Mouse (Mus musculus) heart, adult 11 months (tissue): ENCODE data around the gene Ptgfrn.
A peak's percentile ranks its signal among the peaks of the same experiment; 100 is the strongest.

Source experiments
- DNase-seq: peaks from one replicate; pipeline ENCODE4 v3.0.0; 2022

Gene Ptgfrn

GRCm38 (mm10) chr3:101037984-101038545, 72.0 kb downstream of the Ptgfrn start:
- DNase-seq, result no peak

- DNase-seq, result no peak
Measured at GRCm38 (mm10) chr3:101036001-101036400, 74.1 kb downstream of the Ptgfrn start.

- DNase-seq, result no peak
Measured at GRCm38 (mm10) chr3:101034509-101034908, 75.6 kb downstream of the Ptgfrn start.

GRCm38 (mm10) chr3:101033644-101034043, 76.4 kb downstream of the Ptgfrn start:
- DNase-seq, result no peak

GRCm38 (mm10) chr3:101031456-101032142, 78.5 kb downstream of the Ptgfrn start:
- DNase-seq, result no peak

GRCm38 (mm10) chr3:101030630-101031029, 79.4 kb downstream of the Ptgfrn start:
- no peak for DNase-seq

GRCm38 (mm10) chr3:101029339-101029738, 80.7 kb downstream of the Ptgfrn start, which contains the start of gene Cd101:
Cd101 (minus strand) TSS chr3:101029556.
- DNase-seq, result no peak

- DNase-seq, result no peak
Measured at GRCm38 (mm10) chr3:101026741-101027140, 83.3 kb downstream of the Ptgfrn start.

GRCm38 (mm10) chr3:101022967-101023366, 87.1 kb downstream of the Ptgfrn start:
- no peak for DNase-seq

DNA sequence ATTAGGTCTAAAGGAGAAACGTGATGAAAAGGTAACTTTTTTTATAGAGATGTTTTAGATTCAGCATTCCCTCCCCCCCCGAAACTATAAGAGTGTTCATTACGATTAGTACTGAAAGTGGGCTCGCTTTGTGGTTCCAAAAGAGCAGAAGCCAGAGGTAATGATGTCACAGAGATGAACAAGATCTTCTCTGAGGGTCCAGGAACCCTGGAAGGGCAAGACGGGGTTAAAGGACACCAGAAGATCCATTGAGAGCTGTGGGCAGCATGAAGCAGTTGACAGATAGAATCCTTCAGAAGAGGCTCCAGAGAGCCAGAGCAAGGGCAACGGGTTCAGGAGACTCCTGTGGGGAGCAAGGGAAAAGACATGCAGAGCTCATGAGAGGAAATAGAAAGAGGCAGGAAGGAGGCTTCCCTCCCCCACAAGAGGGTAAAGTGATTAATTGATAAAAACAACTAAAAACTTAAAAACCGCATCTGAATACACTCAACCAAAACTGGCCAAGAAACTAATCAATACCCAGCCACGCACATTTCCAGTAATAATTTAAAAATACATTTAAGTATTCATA, 88.5 kb downstream of the Ptgfrn start:
- DNase-seq, result no peak

DNA sequence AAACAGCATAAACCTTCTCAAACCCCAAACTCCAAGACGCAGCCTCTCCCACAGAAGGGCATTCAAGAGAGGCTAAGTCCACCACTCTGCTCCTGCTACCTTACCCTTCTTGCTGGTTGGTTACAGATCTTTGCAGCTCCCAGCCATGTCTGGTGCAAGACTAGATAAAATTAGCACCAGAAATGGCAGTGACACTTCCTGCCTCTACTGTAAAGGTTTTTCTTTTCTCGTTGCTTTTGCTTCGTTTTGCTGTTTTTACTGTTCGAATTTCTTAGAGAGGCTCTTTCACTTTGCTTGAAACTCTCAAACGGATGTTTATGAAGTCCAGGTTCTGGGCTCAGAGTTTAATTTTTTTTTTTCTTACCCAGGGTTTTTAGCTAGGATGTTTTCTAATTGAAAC, 89.0 kb downstream of the Ptgfrn start:
- no peak for DNase-seq

DNA sequence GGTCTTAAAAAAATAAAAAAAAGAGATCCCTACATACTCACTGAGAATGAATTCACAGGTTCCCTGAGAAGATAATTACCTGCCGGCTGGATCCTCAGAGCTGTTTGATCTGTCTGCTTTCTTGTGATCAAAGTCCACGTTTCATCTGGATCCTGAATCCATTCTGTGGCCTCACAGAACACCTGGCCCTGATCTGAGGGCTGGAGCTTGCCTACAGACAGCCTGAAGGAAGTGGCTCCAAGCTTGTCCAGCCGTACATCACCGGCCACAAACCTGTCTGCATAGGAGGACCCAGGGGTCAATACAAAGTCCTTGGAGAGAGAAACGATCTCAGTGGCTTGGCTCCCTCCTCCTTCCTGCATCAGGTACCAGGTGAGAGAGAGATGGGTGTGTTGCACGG, 91.6 kb downstream of the Ptgfrn start:
- no peak for DNase-seq

DNA sequence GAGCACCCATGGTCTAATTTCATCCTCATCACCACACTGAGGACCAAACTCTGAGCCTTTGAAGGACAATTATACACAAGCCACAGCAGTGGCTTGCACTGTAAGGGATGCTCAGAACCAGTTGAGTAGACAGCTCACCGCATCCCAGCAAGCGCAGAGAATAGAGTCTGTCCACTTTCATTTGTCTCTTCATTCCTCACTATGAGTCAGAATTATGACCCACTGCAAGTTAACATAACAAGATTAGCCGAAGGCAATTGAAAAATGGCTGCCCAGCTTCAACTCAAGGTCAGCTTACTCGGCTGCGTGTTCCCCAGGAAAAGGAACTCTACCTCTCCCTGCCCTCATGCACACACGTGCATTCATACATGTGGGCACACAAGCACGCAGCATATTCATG, 94.0 kb downstream of the Ptgfrn start:
- no peak for DNase-seq

DNA sequence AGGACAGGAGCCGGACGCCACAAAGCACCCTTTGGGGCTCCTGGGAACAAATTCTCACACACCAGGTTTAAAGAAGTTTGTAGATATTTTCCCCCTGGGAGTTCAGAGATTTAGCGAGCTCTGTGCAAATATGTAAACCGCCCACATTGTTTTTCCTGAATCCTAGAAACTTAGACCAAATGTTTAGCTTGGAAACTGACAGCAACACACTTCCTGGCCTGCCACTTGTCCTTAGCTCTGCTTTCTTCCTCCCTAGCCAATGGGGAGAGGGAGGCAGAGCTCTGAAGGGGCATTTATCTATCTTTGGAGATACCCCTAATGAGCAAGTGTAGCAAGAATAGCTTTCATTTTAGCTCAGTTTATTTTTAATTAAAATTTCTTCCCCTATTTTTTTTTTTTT, 94.8 kb downstream of the Ptgfrn start:
- peak; percentile 88 for DNase-seq

DNA sequence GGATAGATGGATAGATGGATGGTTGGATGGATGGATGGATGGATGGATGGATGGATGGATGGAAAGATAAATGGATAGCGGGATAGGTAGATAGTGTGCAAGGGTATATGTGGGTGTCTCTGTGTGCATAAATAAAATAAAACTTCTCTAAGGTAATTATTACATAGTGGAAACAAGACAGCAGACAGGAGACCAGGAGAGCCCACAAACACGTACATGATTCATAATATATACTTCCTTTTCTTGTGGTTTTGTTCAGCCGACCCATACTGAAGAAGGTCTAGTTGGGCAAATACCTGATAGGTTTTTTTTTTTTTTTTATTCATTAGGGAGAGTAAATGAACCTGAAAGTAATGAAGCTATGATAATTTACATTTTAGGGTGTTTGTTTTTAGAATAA, 96.5 kb downstream of the Ptgfrn start:
- DNase-seq, result no peak

DNA sequence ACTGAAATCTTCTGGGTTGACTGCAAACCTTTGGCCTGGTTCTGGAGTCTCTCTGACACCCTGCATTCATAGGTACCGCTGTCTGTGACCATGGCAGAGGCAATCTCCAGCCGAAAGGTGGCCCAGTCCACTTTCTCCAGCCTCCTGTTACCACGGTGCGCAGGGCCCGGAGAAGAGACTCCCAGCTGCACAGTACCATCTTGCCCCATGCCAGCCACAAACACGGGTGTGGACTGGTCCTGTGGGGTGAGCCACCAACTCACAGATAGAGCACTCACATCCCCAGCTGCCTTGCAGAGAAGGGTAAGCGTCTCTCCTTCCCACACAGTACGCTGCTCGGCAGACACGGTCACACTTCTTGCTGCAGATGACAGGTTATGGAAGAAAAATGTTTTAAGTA, 97.1 kb downstream of the Ptgfrn start:
- peak; percentile 82 for DNase-seq

DNA sequence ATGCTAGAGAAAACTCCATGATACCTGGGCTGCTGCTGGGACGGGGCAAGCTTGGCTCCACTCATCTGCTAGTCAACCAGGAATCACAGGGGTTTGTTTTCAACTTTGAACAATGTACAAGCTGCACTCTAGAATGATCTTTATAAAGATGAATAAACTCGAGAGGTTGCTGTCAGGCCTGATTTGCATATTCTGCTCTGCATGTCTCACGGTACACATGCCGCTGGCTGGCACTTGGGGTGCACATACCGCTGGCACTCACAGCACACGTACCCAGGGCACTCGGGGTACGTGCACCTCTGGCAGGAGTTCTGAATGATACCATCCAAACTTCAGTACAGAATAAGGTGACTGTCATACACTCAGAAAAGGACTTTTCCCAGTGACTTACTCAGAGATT, 97.5 kb downstream of the Ptgfrn start:
- peak; percentile 86 for DNase-seq

- peak; percentile 95 for DNase-seq
Measured at GRCm38 (mm10) chr3:101012131-101012571, 97.9 kb downstream of the Ptgfrn start.

DNA sequence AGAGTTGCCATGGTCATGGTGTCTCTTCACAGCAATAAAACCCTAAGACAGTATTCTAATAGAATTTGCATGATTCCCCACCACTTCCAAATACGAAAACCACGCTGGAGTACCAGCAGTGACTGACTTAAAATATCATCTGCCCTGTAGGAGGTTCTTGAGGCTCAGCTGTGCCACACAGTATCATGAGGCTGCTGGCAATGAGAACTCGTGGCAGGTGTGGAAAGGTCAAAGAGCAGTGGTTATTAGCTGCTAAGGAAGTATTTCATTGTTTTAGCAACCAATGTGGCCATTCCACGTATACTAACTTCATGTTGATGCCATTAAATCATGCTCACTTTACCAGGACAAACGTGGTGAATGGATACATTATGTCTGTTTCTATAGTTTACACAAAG, 98.9 kb downstream of the Ptgfrn start:
- DNase-seq, result no peak

DNA sequence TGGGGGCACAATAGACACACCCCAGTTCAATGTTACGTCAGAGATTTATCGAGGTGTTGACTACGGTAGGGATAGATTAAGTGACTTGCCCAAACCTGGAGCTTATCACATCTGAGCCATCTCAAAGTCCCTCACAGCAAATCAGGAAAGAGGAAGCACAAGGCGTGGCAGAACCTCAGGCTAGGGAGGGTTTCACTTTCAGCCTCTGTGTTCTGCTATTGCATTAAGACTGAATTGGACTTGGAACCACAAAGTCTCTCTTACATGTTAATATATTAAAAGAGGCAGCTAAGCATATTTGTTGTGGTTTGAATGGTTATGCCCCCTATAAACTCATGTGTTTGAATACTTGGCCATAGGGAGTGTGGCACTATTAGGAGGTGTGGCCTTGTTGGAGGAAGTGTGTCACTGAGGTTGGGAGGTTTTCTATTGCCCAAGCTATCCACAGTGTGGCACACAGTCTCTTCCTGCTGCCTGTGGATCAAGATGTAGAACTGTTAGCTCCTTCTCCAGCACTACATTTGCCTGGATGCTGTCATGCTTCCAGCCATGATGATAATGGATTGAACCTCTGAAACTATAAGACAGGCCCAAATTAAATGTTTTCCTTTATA, 99.4 kb downstream of the Ptgfrn start:
- peak; percentile 93 for DNase-seq

GRCm38 (mm10) chr3:101007112-101007782, 102.8 kb downstream of the Ptgfrn start:
- no peak for DNase-seq

DNA sequence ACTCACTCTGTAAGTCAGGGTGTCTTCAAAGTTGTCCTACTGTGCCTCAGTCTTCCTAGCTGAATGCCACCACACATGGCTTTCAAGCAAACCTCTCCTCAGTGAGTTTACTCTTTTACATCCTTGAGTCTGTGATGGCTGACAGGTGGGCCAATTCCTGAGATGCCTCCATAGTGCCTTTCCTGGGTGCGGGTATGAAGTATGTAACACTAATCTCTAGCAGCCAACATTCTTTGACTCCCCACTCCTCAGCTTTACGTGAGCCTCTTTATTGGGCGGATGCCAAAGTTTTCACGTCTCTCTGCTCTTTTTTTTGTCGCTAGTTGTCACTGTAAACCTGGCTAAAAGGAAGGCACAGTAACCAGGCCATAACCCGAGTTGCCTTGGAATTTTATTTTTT, 104.7 kb downstream of the Ptgfrn start:
- no peak for DNase-seq

- peak; percentile 91 for DNase-seq
Measured at GRCm38 (mm10) chr3:101003575-101004356, 106.3 kb downstream of the Ptgfrn start.
